ENCODE assay signal across 15 mouse cellular contexts in the genomic region with DNA sequence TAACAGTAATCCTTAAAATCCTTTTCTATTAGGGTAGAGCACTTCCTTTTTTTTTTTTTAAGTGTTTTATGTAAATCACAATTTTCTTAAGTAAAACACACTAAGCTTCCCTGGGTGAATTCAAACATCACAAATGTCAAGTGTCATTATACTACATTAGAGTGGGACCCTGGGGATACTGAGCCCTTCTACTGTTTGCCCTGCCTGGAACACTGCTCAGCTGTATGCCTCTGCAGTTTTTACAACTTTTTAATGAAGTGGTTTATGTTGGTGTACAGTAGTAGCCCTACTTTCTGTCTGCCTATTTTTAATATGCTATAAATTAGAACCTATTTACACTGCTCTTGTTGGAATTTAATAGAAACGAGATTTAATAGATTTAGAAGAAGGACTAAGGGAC. TPM values are rescaled to one million over a fixed set of nuclear protein-coding genes. Genes with fewer than 3 reads are reported as not detected.
DNase-seq lines count a peak whose midpoint lies in the region; ATAC-seq lines count a peak whose summit lies in the region.
"Had no signal": no experiment of that assay in that cellular context is flagged by ENCODE, and none has a peak within 500 bp of the region (broad histone marks: within the 10 kb centered on the region; RNA-seq: fewer than 3 reads in every experiment).

No protein-coding gene starts in this region.

- H3K4me3 ChIP-seq in heart, embryonic 12.5 days = no peak overlapping the region
- no peak overlapping the region for H3K4me3 ChIP-seq in kidney, embryonic 15.5 days (replicated peaks)
- H3K4me3 ChIP-seq in midbrain, embryonic 13.5 days (replicated peaks) = no peak overlapping the region
- H3K4me3 ChIP-seq in midbrain, embryonic 15.5 days = no peak overlapping the region
- H3K4me3 ChIP-seq: embryonic facial prominence, embryonic 10.5 days had no signal

- H3K27me3 ChIP-seq in heart, embryonic 12.5 days (replicated peaks) = peaks cover 15% of the 10 kb centered on the region
- no peaks in the 10 kb centered on the region for H3K27me3 ChIP-seq in kidney, embryonic 15.5 days
- H3K27me3 ChIP-seq in midbrain, embryonic 13.5 days = no peaks in the 10 kb centered on the region
- no peaks in the 10 kb centered on the region for H3K27me3 ChIP-seq in midbrain, embryonic 15.5 days (replicated peaks)

- no peak for ATAC-seq in heart, embryonic 12.5 days (ENCODE audit: insufficient number of reproducible peaks, low FRiP score)
- no peak for ATAC-seq in kidney, embryonic 15.5 days (replicated peaks; ENCODE audit: low FRiP score)
- ATAC-seq in midbrain, embryonic 13.5 days = 0 out of 2 replicates have a peak, but pooled peaks have one; percentile 40
- ATAC-seq in midbrain, embryonic 15.5 days (replicated peaks) = no peak
- ATAC-seq: inflammation-experienced regulatory T-cells, adult 6 months had no signal

- no peak for DNase-seq in heart, adult 8-10 months (ENCODE audit: low spot score)
- DNase-seq in kidney, adult 9 months = no peak
- no peak for DNase-seq in testis, postnatal 10 days (ENCODE audit: low spot score)
- DNase-seq: adrenal gland, adult 2 months; cerebellum, adult 11 months; cerebellum, postnatal 25 days; gastrocnemius, postnatal 36 days; right cerebral cortex, postnatal 4 days had no signal

- no peak overlapping the region for H3K9ac ChIP-seq in heart, embryonic 12.5 days
- no peak overlapping the region for H3K9ac ChIP-seq in kidney, embryonic 15.5 days
- no peak overlapping the region for H3K9ac ChIP-seq in midbrain, embryonic 13.5 days (replicated peaks)
- no peak overlapping the region for H3K9ac ChIP-seq in midbrain, embryonic 15.5 days

- no peaks in the 10 kb centered on the region for H3K36me3 ChIP-seq in heart, embryonic 12.5 days
- no peaks in the 10 kb centered on the region for H3K36me3 ChIP-seq in kidney, embryonic 15.5 days
- H3K36me3 ChIP-seq in midbrain, embryonic 13.5 days = peaks cover 22% of the 10 kb centered on the region
- H3K36me3 ChIP-seq in midbrain, embryonic 15.5 days (replicated peaks) = no peaks in the 10 kb centered on the region
- H3K36me3 ChIP-seq: embryonic facial prominence, embryonic 10.5 days; G1E had no signal

- H3K4me1 ChIP-seq in heart, embryonic 12.5 days (replicated peaks) = peaks cover 64% of the 10 kb centered on the region
- H3K4me1 ChIP-seq in kidney, embryonic 15.5 days = peaks cover 25% of the 10 kb centered on the region
- peaks cover 19% of the 10 kb centered on the region for H3K4me1 ChIP-seq in midbrain, embryonic 13.5 days (replicated peaks)
- H3K4me1 ChIP-seq in midbrain, embryonic 15.5 days = 0 out of 2 replicates have a peak, but pooled peaks cover 5% of the 10 kb centered on the region

- peak overlapping the region; percentile 59; the same call in 1 of the 2 replicates for H3K4me2 ChIP-seq in heart, embryonic 12.5 days
- no peak overlapping the region for H3K4me2 ChIP-seq in kidney, embryonic 15.5 days
- no peak overlapping the region for H3K4me2 ChIP-seq in midbrain, embryonic 13.5 days (replicated peaks)
- no peak overlapping the region for H3K4me2 ChIP-seq in midbrain, embryonic 15.5 days

- WGBS in heart, embryonic 12.5 days = 54% methylated on average over 1 of the region's 1 CpGs
- WGBS in kidney, embryonic 15.5 days = 51% methylated on average over 1 of the region's 1 CpGs
- WGBS in midbrain, embryonic 13.5 days = 78% methylated on average over 1 of the region's 1 CpGs
- 72% methylated on average over 1 of the region's 1 CpGs for WGBS in midbrain, embryonic 15.5 days

- H3K9me3 ChIP-seq in heart, embryonic 12.5 days (replicated peaks) = no peaks in the 10 kb centered on the region
- no peaks in the 10 kb centered on the region for H3K9me3 ChIP-seq in kidney, embryonic 15.5 days (replicated peaks)
- no peaks in the 10 kb centered on the region for H3K9me3 ChIP-seq in midbrain, embryonic 13.5 days
- no peaks in the 10 kb centered on the region for H3K9me3 ChIP-seq in midbrain, embryonic 15.5 days
- H3K9me3 ChIP-seq: embryonic facial prominence, embryonic 10.5 days; G1E had no signal

- H3K27ac ChIP-seq in heart, embryonic 12.5 days (ENCODE audit: poor library complexity, severe bottlenecking) = peak overlapping the region; percentile 85; the same call in 1 of the 2 replicates
- peak overlapping the region; percentile 32; the same call in 1 of the 2 replicates for H3K27ac ChIP-seq in kidney, embryonic 15.5 days
- no peak overlapping the region for H3K27ac ChIP-seq in midbrain, embryonic 13.5 days
- H3K27ac ChIP-seq in midbrain, embryonic 15.5 days = no peak overlapping the region
- H3K27ac ChIP-seq: embryonic facial prominence, embryonic 10.5 days had no signal

RNA-seq across cellular contexts. Expression of a gene that starts 22.2 kb away (rescaled TPM):
- polyA plus RNA-seq in heart, embryonic 12.5 days (2016; fragmentation: Nextera tagmentation; extraction: Ambion mirVana) = 7.4 and 8.0 TPM in 2 replicates
- 1 to 10 TPM; 2.3 to 4.4 (median 3.6) TPM for total RNA-seq in heart, adult 8-10 months (2022)
- 9.7 and 10.9 TPM in 2 replicates for polyA plus RNA-seq in kidney, embryonic 15.5 days (2015; fragmentation: Nextera tagmentation; extraction: Ambion mirVana)
- 2.0 and 3.4 TPM in 2 replicates for polyA plus RNA-seq in midbrain, embryonic 13.5 days (2015; fragmentation: Nextera tagmentation; extraction: Ambion mirVana)
- 3.8 and 5.2 TPM in 2 replicates for polyA plus RNA-seq in midbrain, embryonic 15.5 days (2015; fragmentation: Nextera tagmentation; extraction: Ambion mirVana)
- polyA plus RNA-seq: G1E had no signal

RNA-seq across cellular contexts. Expression of a gene that starts 22.7 kb away (rescaled TPM):
- 12.4 and 14.5 TPM in 2 replicates for polyA plus RNA-seq in heart, embryonic 12.5 days (2016; fragmentation: Nextera tagmentation; extraction: Ambion mirVana)
- total RNA-seq in heart, adult 8-10 months (2022) = 10 to 100 TPM; 14.5 to 24.1 (median 18.5) TPM
- 6.8 and 8.3 TPM in 2 replicates for polyA plus RNA-seq in kidney, embryonic 15.5 days (2015; fragmentation: Nextera tagmentation; extraction: Ambion mirVana)
- polyA plus RNA-seq in midbrain, embryonic 13.5 days (2015; fragmentation: Nextera tagmentation; extraction: Ambion mirVana) = 37.5 and 44.7 TPM in 2 replicates
- 30.9 and 31.1 TPM in 2 replicates for polyA plus RNA-seq in midbrain, embryonic 15.5 days (2015; fragmentation: Nextera tagmentation; extraction: Ambion mirVana)
- polyA plus RNA-seq: G1E; inflammation-experienced regulatory T-cells, adult 6 months had no signal

Comparison
In these comparisons a context has a peak if more than half of its experiments do, and no peak if none do; other contexts are left out.
1. H3K27ac ChIP-seq: peak in heart, embryonic 12.5 days (single experiment) and kidney, embryonic 15.5 days (single experiment); none in midbrain, embryonic 13.5 days (single experiment) and midbrain, embryonic 15.5 days (single experiment).